Mouse (Mus musculus) embryonic facial prominence, embryonic 14.5 days (tissue): Measurements from ENCODE around the gene Map4. TPM values are rescaled to one million over a fixed set of nuclear protein-coding genes. Genes with fewer than 3 reads are reported as not detected.

ENCODE experiments used
- ATAC-seq: fragments of 200-750 bp; cut with Nextera tagmentation; 2 replicates; pipeline ENCODE4 v1.8.0; 2017; ENCODE audit warnings: low read depth, moderate number of reproducible peaks, moderate TSS enrichment
- DNase-seq: peaks from one replicate; pipeline ENCODE4 v3.0.0-alpha.2; 2015; ENCODE audit warnings: low spot score
- H3K27ac ChIP-seq: fragments of 300-500 bp; sonication (generic); replicated peaks from 2 replicates; pipeline ENCODE4 v1.5.1; 2014; ENCODE audit warnings: low read depth, mild to moderate bottlenecking, low read length, moderate library complexity
- H3K27me3 ChIP-seq: fragments of 300-500 bp; sonication (generic); replicated peaks from 2 replicates; pipeline ENCODE4 v1.6.1; 2014; ENCODE audit warnings: low read length; ENCODE audit not compliant: control insufficient read depth, insufficient read depth
- H3K36me3 ChIP-seq: fragments of 300-500 bp; sonication (generic); 2 replicates; pipeline ENCODE4 v1.6.1; 2014; ENCODE audit warnings: low read length, mixed read lengths; ENCODE audit not compliant: control insufficient read depth, insufficient read depth
- H3K4me1 ChIP-seq: fragments of 300-500 bp; sonication (generic); 2 replicates; pipeline ENCODE4 v1.6.1; 2014; ENCODE audit warnings: antibody characterized with exemption, low read length; ENCODE audit not compliant: control insufficient read depth, insufficient read depth
- H3K4me2 ChIP-seq: fragments of 300-500 bp; sonication (generic); 2 replicates; pipeline ENCODE4 v1.6.1; 2014; ENCODE audit warnings: low read depth, mild to moderate bottlenecking, low read length, moderate library complexity, mixed read lengths
- H3K4me3 ChIP-seq: fragments of 300-500 bp; sonication (generic); 2 replicates; pipeline ENCODE4 v1.5.1; 2014; ENCODE audit warnings: low read depth, mild to moderate bottlenecking, low read length
- H3K9ac ChIP-seq: fragments of 300-500 bp; sonication (generic); 2 replicates; pipeline ENCODE4 v1.6.1; 2014; ENCODE audit warnings: low read depth, mild to moderate bottlenecking, low read length, moderate library complexity, mixed read lengths
- H3K9me3 ChIP-seq: fragments of 300-500 bp; sonication (generic); 2 replicates; pipeline ENCODE4 v1.6.1; 2016; ENCODE audit warnings: low read length; ENCODE audit not compliant: control insufficient read depth
- WGBS: fragments of 180-500 bp; shearing (Covaris S2); extraction: QIAGEN DNeasy Blood & Tissue Kit; methylation state at CpG from one replicate; pipeline ENCODE4 v1.1.7; 2014; 5-methylcytosine and 5-hydroxymethylcytosine counted together
- polyA plus RNA-seq: library from polyadenylated mRNA; unstranded; fragments of >200 nt; fragmentation: Nextera tagmentation; extraction: Ambion mirVana; gene quantifications from 2 replicates; pipeline ENCODE4 v1.2.1, GENCODE M21; 2014

Map4 gene
- polyA plus RNA-seq, 1 experiment from 2014 or later: 112 TPM

DNA sequence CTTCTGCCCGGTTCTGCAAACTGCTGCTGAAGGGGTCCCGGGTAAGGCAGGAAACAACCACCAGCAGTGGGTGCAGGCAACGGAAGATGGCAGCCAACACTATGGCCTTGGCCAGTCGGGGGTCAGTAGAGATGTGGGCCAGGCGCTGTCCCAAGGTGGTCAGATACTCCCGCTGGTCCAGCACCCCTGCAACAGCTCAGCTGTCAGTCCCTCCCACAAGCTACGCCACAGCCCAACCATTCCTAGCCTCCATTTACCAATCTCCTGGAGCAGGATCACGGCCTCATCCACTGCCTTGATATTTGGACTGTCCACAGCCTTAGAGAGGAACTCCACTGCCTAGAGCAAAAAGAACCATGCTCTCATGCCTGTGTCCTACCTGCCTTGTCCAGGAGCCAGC lies 154.4 kb downstream of the Map4 start:
- H3K9ac ChIP-seq: no peak overlapping the region
- 93% methylated on average over 8 of the region's 8 CpGs for WGBS
- peaks cover 97% of the 10 kb centered on the region for H3K36me3 ChIP-seq
- ATAC-seq (no peak), DNase-seq (no peak)
- no peak overlapping the region for H3K27ac ChIP-seq
- H3K4me3 ChIP-seq: no peak overlapping the region
- no peak overlapping the region for H3K4me2 ChIP-seq
- H3K9me3 ChIP-seq: no peaks in the 10 kb centered on the region
- no peaks in the 10 kb centered on the region for H3K4me1 ChIP-seq
- H3K27me3 ChIP-seq: no peaks in the 10 kb centered on the region

DNA sequence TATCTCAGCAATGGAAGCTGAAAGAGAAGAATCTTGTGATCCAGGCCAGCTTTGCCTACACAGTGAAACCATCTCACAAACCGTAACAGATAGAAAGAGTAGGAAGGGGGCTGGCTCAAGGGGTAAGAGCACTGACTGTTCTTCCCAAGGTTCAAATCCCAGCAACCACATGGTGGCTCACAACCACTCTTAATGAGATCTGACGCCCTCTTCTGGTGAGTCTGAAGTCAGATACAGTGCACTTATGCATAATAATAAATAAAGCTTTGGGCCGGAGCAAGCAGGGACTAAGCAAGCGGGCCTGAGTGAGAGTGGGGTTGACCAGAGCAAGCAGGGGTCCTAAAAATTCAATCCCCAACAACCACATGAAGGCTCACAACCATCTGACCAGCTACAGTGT lies 162.0 kb downstream of the Map4 start:
- no peak overlapping the region for H3K9ac ChIP-seq
- H3K4me2 ChIP-seq: no peak overlapping the region
- no peaks in the 10 kb centered on the region for H3K9me3 ChIP-seq
- H3K36me3 ChIP-seq: peaks cover 96% of the 10 kb centered on the region
- ATAC-seq: no peak
- no peaks in the 10 kb centered on the region for H3K27me3 ChIP-seq
- DNase-seq: no peak
- H3K4me1 ChIP-seq: no peaks in the 10 kb centered on the region
- H3K4me3 ChIP-seq: no peak overlapping the region
- WGBS: 82% methylated on average over 4 of the region's 4 CpGs
- no peak overlapping the region for H3K27ac ChIP-seq

DNA sequence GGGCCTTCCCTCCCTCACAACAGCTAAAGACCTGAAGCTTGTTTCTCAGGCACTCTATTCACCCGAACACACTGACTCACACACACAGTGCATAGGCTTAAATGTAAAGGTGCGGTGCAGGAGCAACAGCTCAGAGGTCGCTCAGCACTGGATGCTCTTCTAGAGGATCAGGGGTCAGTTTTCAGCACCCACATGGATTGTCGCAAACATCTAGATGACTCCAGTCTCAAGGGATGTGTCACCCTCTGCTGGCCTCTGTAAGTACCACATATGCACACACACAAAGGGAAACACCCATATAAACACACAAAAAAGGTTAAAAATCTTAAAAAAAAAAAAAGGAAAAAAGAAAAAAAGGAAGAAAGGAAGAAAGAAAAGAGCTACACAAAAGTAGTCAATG lies 163.5 kb downstream of the Map4 start:
- WGBS: 93% methylated on average over 4 of the region's 4 CpGs
- H3K4me3 ChIP-seq: no peak overlapping the region
- no peaks in the 10 kb centered on the region for H3K4me1 ChIP-seq
- DNase-seq: no peak
- H3K4me2 ChIP-seq: no peak overlapping the region
- no peak overlapping the region for H3K9ac ChIP-seq
- ATAC-seq: no peak
- H3K27me3 ChIP-seq: no peaks in the 10 kb centered on the region
- no peaks in the 10 kb centered on the region for H3K9me3 ChIP-seq
- H3K27ac ChIP-seq: no peak overlapping the region
- H3K36me3 ChIP-seq: peaks cover 96% of the 10 kb centered on the region

DNA sequence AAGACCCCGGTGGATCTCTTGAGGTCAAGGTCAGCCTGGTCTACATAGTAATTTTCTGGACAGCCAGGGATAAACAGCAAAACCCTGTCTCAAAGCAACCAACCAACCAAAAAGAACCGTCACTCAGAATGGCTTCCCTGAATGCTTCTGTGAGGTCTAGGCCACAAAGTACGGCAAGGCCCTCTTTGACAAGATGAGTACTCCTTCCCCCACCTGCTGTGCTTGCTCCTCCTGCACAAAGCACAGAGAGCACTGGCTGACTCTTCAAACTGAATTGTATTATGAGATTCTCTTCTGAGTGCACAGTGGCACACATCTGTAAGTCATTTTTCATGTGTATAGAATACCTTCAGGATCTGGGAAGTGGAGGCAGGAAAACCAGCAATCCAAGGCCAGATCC lies 166.5 kb downstream of the Map4 start:
- Histone ChIP-seq H3K27me3 (no peaks in the 10 kb centered on the region), H3K9me3 (no peaks in the 10 kb centered on the region), H3K27ac (no peak overlapping the region), H3K9ac (no peak overlapping the region), H3K4me1 (peaks cover 5% of the 10 kb centered on the region; the same call in 1 of the 2 replicates), H3K4me2 (no peak overlapping the region), H3K4me3 (no peak overlapping the region), H3K36me3 (peaks cover 83% of the 10 kb centered on the region)
- 80% methylated on average over 3 of the region's 3 CpGs for WGBS
- ATAC-seq (no peak), DNase-seq (no peak)

DNA sequence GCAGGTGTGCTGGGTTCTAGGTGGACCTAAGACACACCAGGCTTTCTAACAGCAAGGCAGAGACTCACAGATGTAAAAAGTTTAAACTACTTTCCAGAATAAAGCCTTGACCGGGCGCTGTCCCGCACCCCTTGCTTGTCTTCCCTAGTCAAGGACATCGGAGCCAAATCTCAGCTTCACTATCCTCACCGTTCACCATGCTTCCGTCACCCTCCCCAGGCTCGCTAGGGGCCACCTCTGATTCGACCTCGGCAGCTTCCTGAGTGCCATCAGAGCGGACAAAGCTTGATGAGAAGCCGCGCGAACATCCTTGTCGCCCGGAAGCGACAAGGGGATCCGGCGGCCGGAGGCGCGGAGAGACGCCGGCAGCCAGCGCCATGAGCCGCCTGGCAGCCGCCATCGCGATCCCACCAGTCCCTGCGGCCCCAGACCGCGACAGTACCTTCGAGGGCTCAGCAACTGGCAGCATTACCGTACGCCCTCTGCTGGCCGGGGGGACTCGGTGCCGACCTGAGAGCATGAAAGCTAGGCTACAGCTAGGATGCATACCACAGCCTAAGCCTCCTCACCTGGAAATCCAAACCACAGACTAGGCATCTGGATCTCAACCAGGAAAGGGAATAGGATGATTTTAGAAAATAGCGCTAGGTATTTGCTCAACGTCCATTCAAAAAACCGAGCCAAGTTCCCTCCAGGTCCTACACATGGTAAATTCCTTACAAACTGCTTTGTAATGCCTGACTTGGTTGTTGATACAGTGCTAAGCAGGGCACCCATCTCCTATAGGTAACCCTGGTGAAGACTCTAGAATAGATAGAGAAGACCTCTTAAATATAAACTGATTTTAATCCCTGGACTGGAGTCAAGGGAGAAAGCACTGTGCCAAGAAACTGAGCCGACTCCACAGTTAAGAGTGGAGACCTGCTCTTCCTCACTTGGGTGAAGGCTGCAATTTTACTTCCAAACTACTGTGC lies 169.7 kb downstream of the Map4 start:
- Histone ChIP-seq H3K9ac (peak overlapping the region; percentile 79), H3K9me3 (no peaks in the 10 kb centered on the region), H3K36me3 (peaks cover 77% of the 10 kb centered on the region), H3K4me3 (peak overlapping the region; percentile 68), H3K4me1 (peaks cover 5% of the 10 kb centered on the region; the same call in 1 of the 2 replicates), H3K27ac (no peak overlapping the region), H3K27me3 (no peaks in the 10 kb centered on the region), H3K4me2 (peak overlapping the region; percentile 81)
- ATAC-seq (peak; percentile 98), DNase-seq (peak; percentile 95)
- WGBS: 4% methylated on average over 30 of the region's 41 CpGs

DNA sequence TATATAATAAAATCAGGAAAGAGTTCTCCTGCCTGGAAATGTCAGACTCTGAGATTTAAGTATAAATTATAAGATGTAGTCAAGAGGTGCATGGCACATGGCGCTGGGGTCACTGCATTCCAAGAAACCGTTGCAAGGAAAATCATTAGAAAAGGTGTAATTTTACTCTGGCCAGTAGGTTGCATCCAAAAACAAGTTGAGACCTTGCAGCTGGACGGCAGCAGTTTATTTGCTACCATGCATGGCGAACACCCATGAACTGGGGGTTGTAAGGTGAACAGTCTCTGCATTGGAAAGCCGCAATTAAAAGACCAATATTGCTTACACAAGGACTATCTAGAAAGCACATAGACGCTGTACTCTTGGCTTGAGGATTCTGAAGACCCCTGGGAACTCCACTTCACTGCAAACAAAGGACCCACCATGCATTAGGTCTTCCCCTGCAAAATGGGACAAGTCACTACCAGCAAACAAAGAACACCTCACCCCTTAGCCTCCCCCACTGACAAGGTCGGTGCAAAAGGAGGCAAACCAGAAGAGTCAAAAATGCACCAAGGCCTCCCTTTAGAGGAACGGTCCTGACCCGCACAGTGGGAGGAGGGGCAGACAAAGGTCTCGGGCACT lies 185.2 kb downstream of the Map4 start:
- peak; percentile 24 for DNase-seq
- 8% methylated on average over 9 of the region's 10 CpGs for WGBS
- Histone ChIP-seq H3K36me3 (peaks cover 32% of the 10 kb centered on the region), H3K27ac (peak overlapping the region; percentile 97), H3K4me3 (peak overlapping the region; percentile 95), H3K9ac (peak overlapping the region; percentile 95), H3K4me1 (peaks cover 9% of the 10 kb centered on the region), H3K9me3 (no peaks in the 10 kb centered on the region), H3K27me3 (no peaks in the 10 kb centered on the region), H3K4me2 (peak overlapping the region; percentile 66)
- no peak for ATAC-seq

DNA sequence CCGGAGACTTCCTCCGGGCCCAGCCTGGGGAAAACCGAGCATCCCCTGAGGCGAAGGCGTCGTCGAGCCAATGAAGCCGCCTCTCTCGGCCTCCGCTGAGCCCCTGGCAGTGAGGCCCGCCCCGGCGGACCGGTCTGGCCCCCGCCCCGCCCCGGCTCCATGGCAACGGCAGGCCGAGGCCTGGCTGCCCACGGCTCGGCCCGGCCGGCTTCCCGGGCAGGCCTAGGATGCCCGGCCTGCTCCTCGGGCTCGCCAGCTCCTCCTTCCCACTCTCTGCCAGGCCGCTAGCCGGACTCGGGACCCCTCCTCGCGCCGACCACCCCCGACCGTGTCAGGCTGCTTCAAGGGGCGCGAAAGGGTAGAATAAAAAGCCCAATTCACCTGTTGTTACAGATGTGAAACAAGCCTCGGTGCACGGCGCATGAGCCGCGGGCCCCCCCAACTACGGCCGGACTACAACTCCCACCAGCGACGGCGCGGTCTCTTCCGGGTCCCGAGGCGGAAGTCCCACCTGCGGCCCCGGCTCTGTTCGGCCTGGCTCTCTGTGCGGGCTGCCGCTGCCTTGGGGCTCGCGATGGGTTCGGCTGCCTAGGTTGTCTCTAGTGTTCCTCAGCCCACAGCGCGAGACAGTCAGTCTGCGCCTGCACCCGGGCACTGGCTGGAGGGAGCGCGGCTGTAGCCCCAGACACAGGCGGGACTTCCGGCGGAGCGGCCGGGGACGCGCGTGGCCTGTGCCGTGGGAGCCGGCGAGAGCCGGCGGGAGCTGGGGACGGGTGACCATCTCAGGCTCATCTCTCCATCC lies 185.9 kb downstream of the Map4 start, which contains the start of gene Smarcc1:
Gene Smarcc1 (plus strand): TSS at position 732 of the 802 bp plus-strand sequence.
- Histone ChIP-seq H3K4me3 (peak within 1 kb of the TSS; percentile 95), H3K27me3 (no peaks in the 10 kb centered on the region), H3K36me3 (peaks cover 25% of the 10 kb centered on the region), H3K9me3 (no peaks in the 10 kb centered on the region), H3K27ac (peak within 1 kb of the TSS; percentile 97), H3K4me1 (peaks cover 9% of the 10 kb centered on the region), H3K9ac (peak within 1 kb of the TSS; percentile 95), H3K4me2 (peak within 1 kb of the TSS; percentile 66)
- WGBS: under 1% methylated on average over 33 of the region's 79 CpGs
- DNase-seq (peak; percentile 96), ATAC-seq (peak; percentile 96)

DNA sequence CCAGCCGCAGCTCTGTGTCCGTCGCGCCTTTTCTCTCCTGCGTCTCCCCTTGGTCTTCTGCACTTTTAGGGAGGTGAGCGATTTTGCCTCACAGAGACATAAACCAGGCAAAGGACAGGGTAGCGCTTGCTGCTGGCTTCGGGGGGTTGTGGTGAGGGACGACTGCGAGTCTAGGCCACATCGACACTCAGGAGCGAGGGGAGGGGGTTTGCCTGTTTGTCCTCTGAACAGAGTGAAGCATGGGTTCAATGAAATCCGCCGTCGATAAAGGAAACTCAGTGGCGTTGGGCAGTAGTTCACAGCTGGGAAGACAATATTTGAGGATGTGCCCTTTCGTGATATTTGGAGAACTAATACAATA lies 186.5 kb downstream of the Map4 start, which contains the start of gene Dhx30:
Gene Dhx30 (minus strand): TSS at position 52 of the 361 bp plus-strand sequence.
- peak; percentile 23 for ATAC-seq
- under 1% methylated on average over 17 of the region's 17 CpGs for WGBS
- DNase-seq: peak; percentile 14

More for the DNA sequence above, 186.5 kb downstream of the Map4 start, which contains the start of gene Dhx30:
- Histone ChIP-seq H3K36me3 (peaks cover 20% of the 10 kb centered on the region), H3K27me3 (no peaks in the 10 kb centered on the region), H3K4me1 (peaks cover 9% of the 10 kb centered on the region), H3K9ac (peak within 1 kb of the TSS; percentile 95), H3K9me3 (no peaks in the 10 kb centered on the region), H3K27ac (peak within 1 kb of the TSS; percentile 97), H3K4me3 (peak within 1 kb of the TSS; percentile 95), H3K4me2 (peak within 1 kb of the TSS; percentile 66)
